11 mouse cellular contexts compared by ENCODE assay signal in genomic region chr7:112453805-112454214, GRCm38 (mm10). TPM values are rescaled to one million over a fixed set of nuclear protein-coding genes. Genes with fewer than 3 reads are reported as not detected.
DNase-seq lines count a peak whose midpoint lies in the region; ATAC-seq and TF ChIP-seq lines count a peak whose summit lies in the region.
"Had no signal": no experiment of that assay in that cellular context is flagged by ENCODE, and none has a peak within 500 bp of the region (broad histone marks: within the 10 kb centered on the region; RNA-seq: fewer than 3 reads in every experiment).

No protein-coding gene starts in this region.

- intact Hi-C loops in left cerebral cortex, postnatal 25 days (cut with DNase I): no loop called here

- H3K36me3 ChIP-seq in heart, embryonic 12.5 days: 0 out of 2 replicates have a peak, but pooled peaks cover 2% of the 10 kb centered on the region
- no peaks in the 10 kb centered on the region for H3K36me3 ChIP-seq in ES-Bruce4 (ENCODE audit: control insufficient read depth, insufficient read depth, low read length, poor library complexity, severe bottlenecking)
- H3K36me3 ChIP-seq in liver, embryonic 12.5 days: no peaks in the 10 kb centered on the region

- H3K27ac ChIP-seq in heart, embryonic 12.5 days (ENCODE audit: poor library complexity, severe bottlenecking): peak overlapping the region; percentile 72
- no peak overlapping the region for H3K27ac ChIP-seq in ES-Bruce4 (ENCODE audit: insufficient read depth, low read length)
- peak overlapping the region; percentile 61; the same call in 1 of the 2 replicates for H3K27ac ChIP-seq in liver, embryonic 12.5 days
- H3K27ac ChIP-seq: macrophage had no signal

- TF ChIP-seq POLR2A in ES-Bruce4 (IDR thresholded peaks at IDR 0.05; ENCODE audit: insufficient read depth, low read length): no peak

- TF ChIP-seq CTCF in ES-Bruce4 (IDR thresholded peaks at IDR 0.05; ENCODE audit: low read depth, low read length): no peak

- 9% methylated on average over 3 of the region's 3 CpGs for WGBS in heart, embryonic 12.5 days
- WGBS in liver, embryonic 12.5 days (ENCODE audit: insufficient replicate concordance): 29% methylated on average over 3 of the region's 3 CpGs

- no peaks in the 10 kb centered on the region for H3K9me3 ChIP-seq in heart, embryonic 12.5 days (replicated peaks)
- H3K9me3 ChIP-seq in ES-Bruce4 (replicated peaks; ENCODE audit: control insufficient read depth, insufficient read depth, low read length, poor library complexity, severe bottlenecking): no peaks in the 10 kb centered on the region
- no peaks in the 10 kb centered on the region for H3K9me3 ChIP-seq in liver, embryonic 12.5 days (replicated peaks)

- no peak overlapping the region for H3K4me2 ChIP-seq in heart, embryonic 12.5 days
- H3K4me2 ChIP-seq in liver, embryonic 12.5 days: no peak overlapping the region

- no peak overlapping the region for H3K4me3 ChIP-seq in heart, embryonic 12.5 days
- H3K4me3 ChIP-seq in ES-Bruce4 (ENCODE audit: low read depth, low read length): no peak overlapping the region
- no peak overlapping the region for H3K4me3 ChIP-seq in liver, embryonic 12.5 days
- H3K4me3 ChIP-seq: erythroblast, embryonic 14.5 days had no signal

- peak; percentile 75; the same call in 1 of the 2 replicates for TF ChIP-seq EP300 in ES-Bruce4 (IDR thresholded peaks at IDR 0.05; ENCODE audit: insufficient read depth, low read depth, low read length)

- H3K27me3 ChIP-seq in heart, embryonic 12.5 days (replicated peaks): no peaks in the 10 kb centered on the region
- H3K27me3 ChIP-seq in ES-Bruce4 (ENCODE audit: control insufficient read depth, insufficient read depth, low read length, poor library complexity, severe bottlenecking): no peaks in the 10 kb centered on the region
- no peaks in the 10 kb centered on the region for H3K27me3 ChIP-seq in liver, embryonic 12.5 days (replicated peaks)

- peaks cover 47% of the 10 kb centered on the region for H3K4me1 ChIP-seq in heart, embryonic 12.5 days (replicated peaks)
- peaks cover 9% of the 10 kb centered on the region for H3K4me1 ChIP-seq in ES-Bruce4 (ENCODE audit: control insufficient read depth, insufficient read depth, low read length)
- H3K4me1 ChIP-seq in liver, embryonic 12.5 days: no peaks in the 10 kb centered on the region

- H3K9ac ChIP-seq in heart, embryonic 12.5 days: no peak overlapping the region
- H3K9ac ChIP-seq in ES-Bruce4 (ENCODE audit: low read depth, poor library complexity, severe bottlenecking): no peak overlapping the region
- H3K9ac ChIP-seq in liver, embryonic 12.5 days: no peak overlapping the region

- no peak for DNase-seq in heart, postnatal 4 days
- DNase-seq in embryo, embryonic 10 days (ENCODE audit: low spot score): peak; percentile 54
- no peak for DNase-seq in gastrocnemius, postnatal 10 days
- DNase-seq in kidney, adult 8-10 months: no peak
- DNase-seq in left cerebral cortex, postnatal 25 days (ENCODE audit: low spot score in 2 of 2): no peak
- DNase-seq: thymus, adult 18-20 months had no signal

- no peak for ATAC-seq in heart, embryonic 12.5 days (ENCODE audit: insufficient number of reproducible peaks, low FRiP score)
- no peak for ATAC-seq in liver, embryonic 12.5 days

RNA-seq across cellular contexts. Expression of gene Parva, which starts 26.5 kb away (rescaled TPM):
- 101 and 103 TPM in 2 replicates for polyA plus RNA-seq in heart, embryonic 12.5 days (2016; fragmentation: Nextera tagmentation; extraction: Ambion mirVana)
- 100 to 1,000 TPM; 115 to 118 TPM for total RNA-seq in heart, postnatal 4 days (2021)
- polyA plus RNA-seq in ES-Bruce4 (2011; ENCODE audit: insufficient read depth, insufficient read length, low read depth, missing spikeins): 38.5 and 43.2 TPM in 2 replicates
- polyA plus RNA-seq in liver, embryonic 12.5 days (2016; fragmentation: Nextera tagmentation; extraction: Ambion mirVana): 13.2 and 13.6 TPM in 2 replicates
- total RNA-seq in gastrocnemius, postnatal 10 days (2021): 10 to 100 TPM; 49.1 to 53.7 TPM
- 10 to 100 TPM; 53.3 to 53.6 TPM for total RNA-seq in left cerebral cortex, postnatal 25 days (2021)
